Mouse (Mus musculus) ES-Bruce4 (cell line): Measurements from ENCODE around the gene Fam71e2. TPM values are rescaled to one million over a fixed set of nuclear protein-coding genes. Genes with fewer than 3 reads are reported as not detected.

ENCODE experiments used
- H3K27ac ChIP-seq: 2 replicates; pipeline ENCODE4 v1.5.1; 2012; ENCODE audit warnings: low read length, inconsistent platforms; ENCODE audit not compliant: insufficient read depth
- H3K27me3 ChIP-seq: 2 replicates; pipeline ENCODE4 v1.6.1; 2012; ENCODE audit warnings: mild to moderate bottlenecking, low read length, inconsistent platforms; ENCODE audit not compliant: control insufficient read depth, poor library complexity, insufficient read depth, severe bottlenecking
- H3K36me3 ChIP-seq: 2 replicates; pipeline ENCODE4 v1.6.1; 2012; ENCODE audit warnings: inconsistent platforms, mild to moderate bottlenecking, low read length, moderate library complexity; ENCODE audit not compliant: control insufficient read depth, poor library complexity, insufficient read depth, severe bottlenecking
- H3K4me1 ChIP-seq: one replicate; pipeline ENCODE4 v1.8.1; 2011; ENCODE audit warnings: low read length; ENCODE audit not compliant: control insufficient read depth, insufficient read depth
- H3K4me3 ChIP-seq: 2 replicates; pipeline ENCODE4 v1.5.1; 2011; ENCODE audit warnings: low read depth, mild to moderate bottlenecking, low read length
- H3K9ac ChIP-seq: 2 replicates; pipeline ENCODE4 v1.6.1; 2012; ENCODE audit warnings: low read depth, mild to moderate bottlenecking, inconsistent platforms; ENCODE audit not compliant: poor library complexity, severe bottlenecking
- H3K9me3 ChIP-seq: replicated peaks from 2 replicates; pipeline ENCODE4 v1.6.1; 2012; ENCODE audit warnings: mild to moderate bottlenecking, low read length, inconsistent platforms; ENCODE audit not compliant: control insufficient read depth, poor library complexity, insufficient read depth, severe bottlenecking
- CTCF ChIP-seq: IDR thresholded peaks from one replicate; pipeline ENCODE4 v1.8.1; 2011; ENCODE audit warnings: low read depth, low read length
- EP300 ChIP-seq: IDR thresholded peaks from 2 replicates; pipeline ENCODE4 v1.6.1; 2011; ENCODE audit warnings: low read depth, low read length; ENCODE audit not compliant: insufficient read depth
- POLR2A ChIP-seq: IDR thresholded peaks from one replicate; pipeline ENCODE4 v1.8.1; 2011; ENCODE audit warnings: low read length; ENCODE audit not compliant: insufficient read depth
- polyA plus RNA-seq: library from polyadenylated mRNA; stranded (reverse); fragments of >200 nt; gene quantifications from 2 replicates; pipeline ENCODE4 v1.2.4, GENCODE M21; 2011; ENCODE audit warnings: low read depth; ENCODE audit not compliant: missing spikeins, insufficient read depth, insufficient read length

Gene Fam71e2
- polyA plus RNA-seq, 1 experiment: not detected

DNA sequence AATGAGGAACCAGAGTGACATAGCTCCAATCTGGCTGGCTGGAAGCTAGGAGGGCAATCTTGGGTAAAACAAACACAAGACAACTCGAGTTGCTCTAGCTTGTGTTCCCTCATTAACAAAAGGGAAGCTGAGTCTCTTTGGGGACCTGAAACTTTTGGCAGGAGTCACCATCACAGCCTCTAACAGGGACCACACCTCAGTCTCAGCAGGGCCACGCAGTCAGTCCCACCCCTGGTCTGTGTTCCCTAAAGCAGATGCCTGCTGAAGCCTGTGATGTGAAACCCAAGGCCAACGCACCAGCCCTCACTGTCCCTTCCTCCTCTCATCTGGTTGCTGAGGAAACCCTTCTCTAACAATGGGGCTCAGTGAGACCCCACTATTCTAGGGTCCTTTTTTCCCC is 11.0 kb upstream of the Fam71e2 start:
- no peak overlapping the region for H3K4me3 ChIP-seq
- H3K36me3 ChIP-seq: no peaks in the 10 kb centered on the region
- no peak for TF ChIP-seq POLR2A
- no peak for TF ChIP-seq EP300
- TF ChIP-seq CTCF: no peak

DNA sequence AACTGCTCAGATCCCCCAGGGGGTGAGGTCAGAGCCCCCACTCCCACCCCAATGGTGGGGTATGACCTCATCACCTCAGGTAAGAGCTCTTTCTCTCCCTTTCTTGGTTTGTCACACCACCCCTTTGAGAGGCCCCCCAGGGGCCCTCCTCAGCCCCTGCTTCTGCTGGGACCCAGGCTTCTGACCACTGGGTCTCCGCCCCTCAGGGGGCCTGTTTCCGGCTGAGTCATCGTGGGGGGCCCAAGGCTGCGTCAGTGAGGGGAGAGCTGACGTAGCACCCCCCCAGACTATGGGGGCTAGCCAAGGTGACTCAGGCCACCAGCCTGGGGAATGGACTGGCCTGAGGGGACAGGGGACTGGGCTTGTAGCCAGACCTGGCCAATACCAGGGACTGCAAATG is 8.8 kb upstream of the Fam71e2 start:
- TF ChIP-seq POLR2A: no peak
- no peak for TF ChIP-seq CTCF
- H3K27me3 ChIP-seq: no peaks in the 10 kb centered on the region
- no peak overlapping the region for H3K9ac ChIP-seq
- no peaks in the 10 kb centered on the region for H3K36me3 ChIP-seq
- no peaks in the 10 kb centered on the region for H3K9me3 ChIP-seq
- no peaks in the 10 kb centered on the region for H3K4me1 ChIP-seq
- no peak overlapping the region for H3K4me3 ChIP-seq
- H3K27ac ChIP-seq: no peak overlapping the region

More for the DNA sequence above, 11.0 kb upstream of the Fam71e2 start:
- H3K9ac ChIP-seq: no peak overlapping the region
- H3K27me3 ChIP-seq: no peaks in the 10 kb centered on the region
- H3K9me3 ChIP-seq: no peaks in the 10 kb centered on the region
- no peak overlapping the region for H3K27ac ChIP-seq
- H3K4me1 ChIP-seq: no peaks in the 10 kb centered on the region

- Histone ChIP-seq H3K27me3 (no peaks in the 10 kb centered on the region), H3K4me1 (no peaks in the 10 kb centered on the region), H3K4me3 (no peak overlapping the region), H3K9me3 (no peaks in the 10 kb centered on the region), H3K27ac (no peak overlapping the region), H3K9ac (no peak overlapping the region), H3K36me3 (no peaks in the 10 kb centered on the region)
- TF ChIP-seq CTCF (no peak), EP300 (no peak), POLR2A (no peak)
These were observed 6.9 kb upstream of the Fam71e2 start for GRCm38 (mm10) chr7:4777851-4778637.

DNA sequence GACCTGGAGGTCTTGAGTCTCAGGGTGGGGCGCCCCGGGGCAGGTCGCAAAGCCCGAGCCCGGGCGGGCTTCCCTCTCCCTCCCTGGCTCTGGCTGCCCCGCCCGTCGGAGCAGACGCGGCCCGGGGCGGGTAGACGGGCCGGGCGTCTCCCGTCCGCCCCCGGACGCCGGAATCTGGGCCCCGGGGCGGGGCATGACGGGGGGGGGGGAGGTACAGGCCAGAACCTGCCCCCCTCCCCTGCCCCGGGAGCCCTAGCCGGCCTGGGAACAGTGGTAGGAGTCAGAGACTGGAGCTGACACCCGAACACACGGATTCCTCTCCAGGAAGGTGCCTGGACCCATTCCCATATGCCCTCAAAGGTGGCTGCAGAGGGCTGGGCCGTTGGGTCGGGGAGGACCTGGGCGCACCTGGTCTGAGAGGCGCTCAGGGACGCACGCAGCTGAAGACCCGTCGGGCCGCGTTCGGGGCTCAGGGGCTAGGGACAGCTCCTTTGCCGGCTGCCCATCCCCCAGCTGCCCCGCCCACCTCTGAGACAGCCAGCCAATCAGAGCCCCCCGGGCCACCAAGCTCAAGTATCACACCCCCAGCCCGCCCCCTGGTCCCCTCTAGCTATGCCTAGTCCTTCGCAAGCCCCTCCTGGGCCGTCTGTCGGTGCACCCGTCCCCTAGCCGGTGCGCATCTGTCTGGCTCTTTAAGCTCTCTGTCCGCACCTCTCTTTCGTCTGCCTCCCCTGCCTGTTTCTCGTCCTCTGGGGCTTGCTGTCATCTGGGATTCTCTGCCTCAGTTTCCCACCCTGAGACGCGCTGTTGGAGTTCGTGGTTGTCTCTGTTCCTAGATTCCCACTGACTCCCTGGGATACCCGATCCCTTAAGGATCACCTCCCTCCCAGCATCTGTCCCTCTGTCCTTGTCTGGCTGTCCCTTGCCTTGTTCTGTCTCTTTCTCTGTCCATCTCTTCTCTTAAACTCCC is 6.0 kb upstream of the Fam71e2 start:
- Histone ChIP-seq H3K4me1 (no peaks in the 10 kb centered on the region), H3K9ac (peak overlapping the region; percentile 41), H3K36me3 (no peaks in the 10 kb centered on the region), H3K27ac (no peak overlapping the region), H3K4me3 (peak overlapping the region; percentile 66), H3K27me3 (no peaks in the 10 kb centered on the region), H3K9me3 (no peaks in the 10 kb centered on the region)
- TF ChIP-seq CTCF: no peak
- TF ChIP-seq POLR2A: no peak
- no peak for TF ChIP-seq EP300

DNA sequence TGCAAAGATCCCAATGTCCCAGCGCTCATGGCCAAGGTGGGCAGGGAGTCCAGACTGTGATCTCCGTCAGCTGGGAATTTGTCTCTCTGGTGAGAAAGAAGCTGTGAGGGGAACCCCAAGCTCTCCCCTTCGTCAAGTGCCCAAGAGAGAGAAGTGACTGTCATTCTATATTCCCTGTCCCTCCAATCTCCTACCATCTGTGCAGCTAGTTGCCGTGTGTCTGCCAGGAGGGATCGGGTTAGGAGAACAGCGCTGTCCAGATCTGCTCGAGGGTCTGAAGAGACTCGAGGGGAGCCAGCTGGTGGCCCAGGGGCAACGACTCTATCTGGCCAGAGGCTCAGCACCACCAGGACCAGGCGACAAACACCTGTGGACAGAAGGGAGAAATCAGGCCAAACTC is 5.0 kb upstream of the Fam71e2 start:
- Histone ChIP-seq H3K4me1 (no peaks in the 10 kb centered on the region), H3K9me3 (no peaks in the 10 kb centered on the region), H3K27me3 (no peaks in the 10 kb centered on the region), H3K27ac (no peak overlapping the region), H3K36me3 (no peaks in the 10 kb centered on the region), H3K9ac (no peak overlapping the region), H3K4me3 (no peak overlapping the region)
- TF ChIP-seq POLR2A (no peak), CTCF (no peak)
